Mouse (Mus musculus): ENCODE data around the gene Gm6020. TPM values are rescaled to one million over a fixed set of nuclear protein-coding genes. Genes with fewer than 3 reads are reported as not detected.

Gm6020 gene
- not detected in 2 replicates for polyA plus RNA-seq (2015; fragmentation: Nextera tagmentation; extraction: Ambion mirVana)

DNA sequence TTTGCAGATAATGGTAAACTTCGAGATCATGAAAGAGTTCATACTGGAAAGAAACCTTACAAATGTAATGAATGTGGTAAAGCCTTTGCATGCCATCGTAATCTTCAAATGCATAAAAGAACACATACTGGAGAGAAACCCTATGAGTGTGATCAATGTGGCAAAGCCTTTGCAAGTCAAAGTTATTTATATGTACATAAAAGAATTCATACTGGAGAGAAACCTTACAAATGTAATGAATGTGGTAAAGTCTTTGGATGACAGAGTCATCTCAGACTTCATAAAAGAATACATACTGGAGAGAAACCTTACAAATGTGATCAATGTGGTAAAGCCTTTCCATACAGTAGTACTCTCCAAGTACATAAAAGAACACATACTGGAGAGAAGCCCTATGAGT lies at the start of gene Gm6020:
Gene Gm6020, plus strand, starts transcription at position 301 of the 400 bp plus-strand sequence.

DNA sequence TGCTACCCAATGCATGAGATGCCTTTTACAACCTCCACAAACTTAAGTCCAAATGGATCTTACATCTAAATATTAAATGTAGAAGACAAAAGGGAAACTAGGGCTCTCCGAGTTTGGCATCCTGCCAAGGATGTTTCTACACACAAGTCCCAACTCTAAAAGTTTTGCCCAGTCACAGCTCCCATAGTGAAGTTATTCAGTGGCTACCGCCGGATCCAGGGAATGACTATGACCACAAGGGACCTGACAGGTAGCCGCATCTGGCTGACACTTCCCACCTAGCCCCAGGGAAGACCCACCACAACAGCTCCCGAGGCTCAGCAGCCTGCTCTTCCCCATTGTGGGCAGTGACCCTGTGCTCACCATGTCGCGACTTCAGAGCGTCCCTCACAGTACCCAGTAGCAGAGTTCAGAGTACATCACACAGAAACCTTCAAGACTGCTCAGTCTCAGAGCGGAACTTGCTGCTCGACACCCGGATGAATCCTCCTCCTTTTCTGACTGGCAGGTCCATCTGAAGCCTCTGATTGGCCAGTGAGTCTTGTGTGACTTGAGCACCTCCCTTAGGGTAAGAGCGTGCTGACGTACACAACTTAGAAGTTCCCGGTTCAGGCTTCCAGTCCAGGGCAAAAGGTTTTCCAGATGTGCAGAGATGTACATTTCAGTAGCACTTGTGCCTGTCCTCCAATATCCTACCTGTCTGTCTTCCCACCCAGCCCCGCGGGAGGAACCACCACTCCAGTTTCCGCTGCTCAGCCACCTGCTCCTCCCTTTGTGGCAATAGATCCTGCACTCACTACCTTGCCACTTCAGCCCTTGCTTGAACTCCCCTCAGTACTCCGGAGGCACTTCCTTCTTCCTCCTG lies 43.1 kb upstream of the Gm6020 start, which contains the start of gene Zfp950:
Gene Zfp950, minus strand, starts transcription at position 499 of the 865 bp plus-strand sequence.

DNA sequence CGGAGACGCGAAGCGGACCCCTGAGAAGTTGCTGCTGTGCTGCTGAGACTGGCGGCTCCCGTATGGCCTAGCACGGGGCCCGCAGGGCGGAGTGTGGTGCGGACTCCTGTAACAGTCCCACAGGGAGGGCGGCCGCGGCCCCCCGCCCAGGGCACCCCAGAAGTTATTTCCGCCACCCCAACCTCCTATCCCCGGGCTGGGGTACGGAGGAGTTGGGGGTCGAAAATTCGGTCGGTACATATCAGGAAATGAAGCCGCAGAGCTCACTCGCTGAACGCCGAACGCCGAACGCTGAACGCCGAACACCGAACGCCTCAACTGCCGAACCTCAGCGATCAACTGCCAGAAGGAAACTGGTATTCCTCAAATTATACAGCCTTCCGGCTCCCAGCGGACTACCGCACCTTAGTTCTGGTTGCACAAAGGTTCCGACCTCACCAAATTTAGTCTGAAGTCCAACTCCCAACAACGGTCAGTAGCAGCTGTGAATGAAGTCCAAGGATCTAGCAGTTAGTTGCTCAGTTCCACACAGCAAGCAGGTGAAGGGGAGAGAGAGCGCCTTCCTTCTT lies 7.8 kb upstream of the Gm6020 start, which contains the start of gene Gm7102:
Gene Gm7102, minus strand, starts transcription at position 554 of the 569 bp plus-strand sequence.

DNA sequence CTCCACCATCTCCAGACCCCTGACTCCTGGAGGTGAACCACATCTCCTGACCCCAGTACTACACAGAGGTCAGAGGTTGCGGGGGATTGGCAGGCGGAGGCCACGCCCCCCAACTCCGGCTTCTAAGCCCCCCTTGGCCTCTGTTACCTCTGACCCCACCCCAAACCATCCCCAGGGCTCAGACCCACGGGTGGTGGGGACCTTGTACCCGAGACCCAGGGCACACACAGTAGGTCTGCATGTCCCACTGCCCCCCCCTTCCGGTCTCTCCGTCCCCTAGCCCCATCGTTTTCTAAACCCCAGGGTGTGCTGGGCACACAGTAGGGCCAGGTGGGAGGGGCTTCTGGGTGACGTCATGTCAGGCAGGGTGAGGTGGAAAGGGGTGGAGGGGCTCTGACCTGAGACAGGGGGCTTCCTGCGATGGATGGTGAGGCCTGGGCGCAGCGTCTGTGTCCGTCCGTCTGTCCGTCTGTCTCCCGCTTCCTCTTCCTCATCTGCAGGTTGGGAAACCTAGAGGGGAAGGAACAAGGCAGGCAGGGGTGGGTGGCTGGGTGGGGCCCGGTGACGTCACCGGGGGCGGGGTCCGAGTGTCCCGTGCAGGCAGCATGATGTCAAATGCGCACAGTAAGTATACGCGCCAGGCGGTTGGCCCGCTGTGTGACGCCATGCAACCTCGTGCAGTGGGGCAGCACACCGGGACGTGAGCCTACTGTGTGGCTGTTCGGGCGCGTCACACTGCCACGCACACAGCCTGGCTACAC lies 44.4 kb downstream of the Gm6020 start, which contains the start of gene Csf2ra:
Gene Csf2ra, minus strand, starts transcription at position 489 of the 761 bp plus-strand sequence.

Other genes with a start within 250 kb of the Gm6020 start
- 76.5 and 143 TPM in 2 replicates for gene Zfp950, start 43.0 kb upstream of the Gm6020 start, polyA plus RNA-seq (2015; fragmentation: Nextera tagmentation; extraction: Ambion mirVana)
- 0.08 and 0.12 TPM in 2 replicates for gene Gm7102, start 7.6 kb upstream of the Gm6020 start, polyA plus RNA-seq (2015; fragmentation: Nextera tagmentation; extraction: Ambion mirVana)
- 25.5 and 33.1 TPM in 2 replicates for gene Csf2ra, start 44.5 kb downstream of the Gm6020 start, polyA plus RNA-seq (2015; fragmentation: Nextera tagmentation; extraction: Ambion mirVana)
- not detected in 2 replicates for gene Gm21060, start 113.2 kb downstream of the Gm6020 start, polyA plus RNA-seq (2015; fragmentation: Nextera tagmentation; extraction: Ambion mirVana)

Measured in adrenal gland, postnatal 0 days (tissue).